Mouse (Mus musculus): ENCODE results near the gene Itih5.

Itih5 gene

GRCm38 (mm10) chr2:10153201-10154075, at the start of gene Itih5:
Gene Itih5 (plus strand): TSS chr2:10153571.
- peak; percentile 86 for DNase-seq (ENCODE audit: extremely low spot score)

DNA sequence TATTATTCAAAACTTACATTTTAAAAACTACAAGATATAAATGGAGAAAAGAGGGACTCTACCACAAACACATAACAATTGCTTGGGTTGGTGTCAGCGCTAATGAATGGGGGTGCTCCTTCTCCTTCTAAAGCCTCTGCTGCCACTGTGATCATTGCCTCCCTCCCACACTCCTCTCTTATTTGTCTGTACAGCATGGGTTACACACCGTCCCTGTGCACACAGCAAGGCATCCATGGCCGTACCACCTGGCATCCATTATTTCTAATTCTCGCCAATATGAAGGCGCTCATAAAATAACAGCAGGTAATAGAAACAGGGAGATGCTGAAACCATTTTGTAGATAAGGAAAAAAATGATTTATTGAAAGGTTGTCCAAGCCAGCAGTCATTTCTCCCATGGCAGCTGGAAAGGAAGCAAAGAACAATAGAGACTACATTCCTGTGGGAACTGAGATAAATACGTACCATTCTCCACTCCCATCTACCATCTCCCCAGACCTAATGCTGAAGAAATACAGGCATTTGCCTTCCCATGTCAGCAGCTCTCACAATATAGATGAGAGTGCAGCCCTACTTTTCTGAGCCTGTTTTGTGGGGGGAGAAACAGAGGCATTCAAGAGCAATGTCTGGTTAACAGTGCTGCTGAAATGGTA, 44.7 kb upstream of the Itih5 start:
- no peak for DNase-seq (ENCODE audit: extremely low spot score)

- no peak for DNase-seq (ENCODE audit: extremely low spot score)
These were observed 34.6 kb upstream of the Itih5 start for GRCm38 (mm10) chr2:10118751-10119150.

- no peak for DNase-seq (ENCODE audit: extremely low spot score)
These were observed 34.1 kb upstream of the Itih5 start for GRCm38 (mm10) chr2:10119276-10119675.

GRCm38 (mm10) chr2:10121826-10122225, 31.5 kb upstream of the Itih5 start:
- DNase-seq (ENCODE audit: extremely low spot score): no peak

DNA sequence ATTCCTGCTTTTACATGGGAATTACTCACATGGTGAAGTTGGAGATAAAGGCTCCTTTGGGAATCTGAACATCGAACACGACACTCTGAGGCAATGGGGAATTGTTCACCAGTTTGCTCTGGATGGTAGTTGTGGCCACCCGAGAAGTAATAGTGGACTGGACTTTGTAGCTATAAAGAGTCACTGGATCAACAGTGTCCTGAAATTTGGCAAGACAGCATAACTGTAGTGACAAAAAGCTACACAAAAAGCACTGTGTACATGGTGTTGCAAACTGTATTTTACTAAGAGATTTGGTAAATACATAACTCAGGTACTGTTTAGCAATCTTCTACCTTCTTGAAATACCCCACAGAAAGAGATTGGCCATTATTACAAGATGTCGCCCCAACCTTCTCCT, 27.2 kb upstream of the Itih5 start:
- no peak for DNase-seq (ENCODE audit: extremely low spot score)

- DNase-seq (ENCODE audit: extremely low spot score): no peak
These were observed 25.9 kb upstream of the Itih5 start for GRCm38 (mm10) chr2:10127471-10127870.

DNA sequence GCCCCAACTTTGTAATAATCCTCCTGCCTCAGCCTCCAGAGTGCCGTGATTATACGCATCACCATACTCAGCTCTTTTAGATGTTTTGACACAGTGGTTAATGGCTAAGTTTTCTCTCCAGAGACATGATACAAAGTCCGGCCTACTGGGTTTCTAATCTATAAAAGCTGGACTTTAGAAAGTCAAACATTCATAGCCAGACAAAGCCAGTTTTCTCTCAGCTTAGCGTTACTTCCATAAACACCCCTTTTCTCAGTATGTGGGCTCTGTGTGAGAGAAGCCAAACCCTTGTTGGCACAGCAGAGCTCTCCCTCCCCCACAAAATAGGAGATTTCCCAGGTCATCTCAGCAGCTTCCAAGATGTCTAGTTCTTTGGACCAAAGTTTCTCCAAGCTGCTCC, 24.8 kb upstream of the Itih5 start:
- no peak for DNase-seq (ENCODE audit: extremely low spot score)

- DNase-seq (ENCODE audit: extremely low spot score): no peak
These were observed 22.9 kb upstream of the Itih5 start for GRCm38 (mm10) chr2:10130341-10130990.

DNA sequence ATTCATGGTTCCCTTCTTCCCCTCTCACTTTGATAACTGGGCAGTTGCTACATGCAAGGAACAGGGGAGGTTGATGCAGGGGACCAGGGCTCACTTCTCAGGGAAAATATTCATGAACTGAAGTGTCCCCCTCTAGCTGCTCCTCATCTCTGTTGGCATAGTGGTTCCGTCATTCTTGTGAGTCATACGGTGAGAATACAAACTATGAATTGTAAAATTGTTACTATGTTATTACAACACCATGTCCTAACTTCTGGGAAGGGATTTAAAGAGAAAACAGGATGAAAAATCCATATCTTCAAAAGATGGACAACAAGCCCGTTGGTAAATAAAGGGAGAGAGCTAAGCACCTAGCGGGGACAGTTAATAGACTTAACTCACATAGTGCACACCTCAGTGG, 22.1 kb upstream of the Itih5 start, which contains the start of gene Itih2:
TSS of gene Itih2 (minus strand) at position 101 of the 400 bp plus-strand sequence.
- DNase-seq (ENCODE audit: extremely low spot score): no peak

DNA sequence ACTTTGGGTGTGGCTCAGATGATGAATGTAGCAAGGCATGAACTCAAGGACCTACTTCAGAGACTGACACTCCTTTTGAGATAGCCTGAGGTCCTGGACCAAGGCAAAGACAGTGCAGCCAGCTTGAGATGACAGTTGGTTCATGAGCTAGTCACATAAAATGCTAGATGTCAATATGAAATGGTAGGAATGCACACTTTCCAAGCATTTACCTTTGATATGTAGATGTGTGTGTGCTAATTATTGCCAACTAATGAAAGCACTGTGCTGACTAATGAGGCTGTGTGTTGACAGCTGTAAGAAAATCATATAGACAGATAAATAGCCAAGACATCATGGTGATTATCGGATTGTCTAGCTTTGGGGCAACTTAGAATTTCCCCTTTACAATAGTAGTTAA, 21.2 kb upstream of the Itih5 start:
- no peak for DNase-seq (ENCODE audit: extremely low spot score)

GRCm38 (mm10) chr2:10133941-10134340, 19.4 kb upstream of the Itih5 start:
- DNase-seq (ENCODE audit: extremely low spot score): no peak

DNA sequence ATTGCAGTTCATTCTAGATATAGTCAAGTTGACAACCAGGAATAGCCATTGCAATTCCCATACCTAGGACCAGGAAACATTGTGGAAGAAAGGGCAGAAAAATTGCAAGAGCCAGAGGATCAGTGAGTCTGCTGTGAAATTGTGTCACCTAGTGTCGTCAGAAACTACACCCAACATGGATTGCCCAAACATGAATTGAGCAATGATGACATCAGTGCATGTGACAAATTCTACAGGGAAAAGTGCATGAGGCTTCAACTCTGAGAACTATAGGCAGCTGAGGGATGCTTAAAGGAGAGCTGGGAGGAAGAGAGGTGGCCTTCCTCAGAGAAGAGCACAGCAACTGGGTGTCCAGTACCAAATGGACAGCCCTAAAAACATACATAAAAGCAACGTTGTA, 16.1 kb upstream of the Itih5 start:
- DNase-seq (ENCODE audit: extremely low spot score): no peak

GRCm38 (mm10) chr2:10140456-10140855, 12.9 kb upstream of the Itih5 start:
- no peak for DNase-seq (ENCODE audit: extremely low spot score)

DNA sequence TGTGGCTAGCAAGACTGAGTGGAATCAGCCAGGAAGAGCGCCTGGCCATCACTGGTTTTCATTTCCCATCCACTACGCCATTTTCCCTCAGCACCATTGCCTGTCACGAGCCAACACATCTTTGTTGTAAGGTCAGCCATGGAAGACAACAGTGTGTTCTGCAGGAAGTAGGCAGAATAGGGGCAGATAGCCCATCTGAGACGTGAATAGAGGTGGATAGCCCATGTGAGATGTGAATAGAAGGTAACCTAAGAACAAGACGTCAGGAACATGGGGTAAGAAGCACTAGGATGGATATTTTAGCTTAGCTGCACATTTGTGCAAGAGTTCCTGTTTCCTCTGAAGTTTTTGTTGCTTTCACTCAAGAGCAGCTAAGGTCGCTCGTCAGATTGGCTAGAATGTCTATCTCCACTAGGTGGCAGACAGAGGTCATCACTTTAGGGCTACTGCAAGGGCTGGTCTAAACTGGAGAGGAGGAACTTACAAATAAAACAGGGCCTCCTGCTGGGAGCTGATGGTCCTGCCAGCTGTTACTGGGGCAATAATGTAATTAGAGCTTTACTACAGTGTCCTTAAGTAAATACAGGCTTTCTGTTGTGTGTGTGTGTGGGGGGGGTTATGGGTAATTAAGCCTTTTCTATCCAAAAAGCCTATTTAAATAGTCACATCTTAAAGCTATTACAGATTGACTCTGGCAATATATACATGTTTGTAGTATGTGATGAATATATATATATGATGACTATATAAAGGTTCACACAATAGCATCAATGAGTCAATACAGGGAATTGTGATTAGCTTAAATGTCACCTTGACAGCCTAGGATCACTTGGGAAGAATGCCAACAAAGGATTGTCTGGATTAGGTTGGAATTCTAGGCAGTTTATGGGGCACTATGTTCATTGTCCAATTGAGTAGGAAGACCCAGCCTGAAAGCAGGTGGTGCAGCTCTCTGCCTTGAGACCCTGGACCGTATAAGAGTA, 10.6 kb upstream of the Itih5 start:
- peak; percentile 80 for DNase-seq (ENCODE audit: extremely low spot score)

DNA sequence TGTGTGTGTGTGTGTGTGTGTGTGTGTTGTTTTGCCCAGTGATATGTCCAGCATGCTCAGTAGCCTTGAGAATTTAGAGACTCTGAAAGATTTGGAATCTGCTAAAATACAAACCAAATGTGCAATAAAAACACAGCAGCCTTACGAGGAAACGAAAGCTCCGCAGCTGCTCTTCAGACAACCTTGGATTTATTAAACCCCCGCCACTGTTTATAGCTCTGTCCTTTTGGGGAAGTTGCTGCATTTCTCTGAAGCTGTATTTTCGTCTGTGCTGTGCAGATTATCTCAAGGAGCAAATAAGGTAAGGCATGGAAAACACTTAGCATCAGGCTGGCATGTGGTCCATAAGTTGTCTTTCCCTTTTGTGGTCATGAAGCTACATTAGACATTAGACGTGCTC, 7.9 kb upstream of the Itih5 start:
- no peak for DNase-seq (ENCODE audit: extremely low spot score)

GRCm38 (mm10) chr2:10147176-10147575, 6.2 kb upstream of the Itih5 start:
- no peak for DNase-seq (ENCODE audit: extremely low spot score)

DNA sequence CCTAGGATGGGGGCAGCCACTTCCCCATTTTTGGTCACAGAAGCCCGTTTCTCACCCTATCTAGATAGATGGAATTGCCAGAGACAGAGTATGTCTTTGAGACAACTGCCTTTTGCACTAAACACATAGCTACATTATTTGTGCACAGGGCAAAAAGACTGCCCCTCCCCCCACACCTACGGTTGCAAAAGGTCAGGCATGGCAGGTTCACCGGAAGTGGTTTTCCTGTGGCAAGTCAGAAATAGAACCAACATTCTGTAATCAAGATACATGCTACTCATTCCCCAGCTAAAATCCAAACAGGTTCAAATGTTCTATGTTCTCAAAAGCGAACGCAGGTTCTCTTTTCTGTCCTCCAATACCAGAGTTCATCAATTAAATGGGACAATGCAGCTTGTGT, 781 bp upstream of the Itih5 start:
- DNase-seq (ENCODE audit: extremely low spot score): no peak

- no peak for DNase-seq (ENCODE audit: extremely low spot score)
These were observed 3.8 kb downstream of the Itih5 start for GRCm38 (mm10) chr2:10157184-10157583.

GRCm38 (mm10) chr2:10162011-10162410, 8.6 kb downstream of the Itih5 start:
- DNase-seq (ENCODE audit: extremely low spot score): no peak

DNA sequence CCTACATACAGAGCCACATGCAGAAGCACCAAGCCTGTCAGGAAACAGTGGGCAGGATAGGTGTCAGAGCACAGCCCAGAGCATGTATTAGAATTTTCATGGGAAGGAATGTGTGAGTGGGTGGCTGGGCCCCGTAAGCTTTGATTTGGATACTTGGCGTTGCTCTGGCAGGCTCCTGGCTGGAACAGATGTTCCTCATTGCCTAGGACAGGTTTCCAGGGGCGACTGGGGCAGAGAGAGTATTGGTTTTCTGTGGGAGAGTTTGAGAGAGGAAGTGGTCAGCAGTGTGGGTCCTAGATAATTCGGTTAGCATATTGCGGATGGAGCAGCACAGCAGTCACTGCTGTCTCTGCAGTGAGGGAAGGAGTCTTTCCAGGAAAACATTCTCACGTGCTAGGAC, 13.3 kb downstream of the Itih5 start:
- no peak for DNase-seq (ENCODE audit: extremely low spot score)

Measured in embryo, embryonic 9.5 days (tissue).